Mouse (Mus musculus) monocyte, adult 2 months (primary cell): Measurements from ENCODE around the gene Cdc6.

Experiments used
- DNase-seq, 2 experiments: peaks; one replicate each; pipeline ENCODE4 v3.0.0; 2022; ENCODE audit warnings: low spot score in 2 of 2, low read depth in 1 of 2

The Cdc6 gene

GRCm38 (mm10) chr11:98942923-98943641 lies 35.5 kb downstream of the Cdc6 start:
- DNase-seq = no peak

DNA sequence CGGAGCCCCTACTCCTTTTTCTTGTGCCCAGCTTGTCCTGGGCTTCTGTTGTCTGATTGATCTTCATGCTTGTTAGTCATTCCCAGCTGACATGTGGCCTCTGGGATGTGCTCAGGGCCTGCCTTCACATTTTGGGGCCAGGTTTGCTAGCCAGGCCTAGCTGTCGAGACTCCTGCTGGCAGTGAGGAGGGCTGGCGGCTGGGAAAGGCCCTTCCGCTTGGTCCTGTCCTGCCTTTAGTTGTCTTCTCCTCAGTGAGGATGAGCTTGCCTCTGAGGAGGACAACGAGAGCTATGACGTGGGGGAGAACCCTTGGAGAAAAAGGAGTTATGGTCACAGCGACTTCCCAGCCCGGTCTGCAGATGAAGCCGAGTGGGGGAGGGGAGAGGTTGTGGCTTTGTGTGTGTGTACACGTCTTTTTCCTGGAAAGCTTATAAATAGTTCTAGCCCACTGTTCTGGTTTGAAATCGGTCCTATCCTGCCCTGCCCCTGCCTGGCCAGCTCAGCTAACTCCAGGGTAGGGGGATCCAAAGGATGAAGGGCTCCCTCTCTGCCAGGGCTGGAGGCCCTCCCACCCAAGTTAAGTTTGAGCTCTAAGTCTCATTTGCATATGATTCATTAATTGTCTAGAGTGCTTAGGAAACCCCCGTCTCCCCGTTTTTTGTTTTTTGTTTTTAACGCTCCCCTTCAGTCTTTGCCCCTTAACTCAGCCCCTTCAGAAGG lies 36.3 kb downstream of the Cdc6 start:
- DNase-seq = no peak

- DNase-seq = no peak
Measured at GRCm38 (mm10) chr11:98944897-98945604, 37.5 kb downstream of the Cdc6 start.

GRCm38 (mm10) chr11:98945605-98945977 lies 38.0 kb downstream of the Cdc6 start:
- DNase-seq = no peak

DNA sequence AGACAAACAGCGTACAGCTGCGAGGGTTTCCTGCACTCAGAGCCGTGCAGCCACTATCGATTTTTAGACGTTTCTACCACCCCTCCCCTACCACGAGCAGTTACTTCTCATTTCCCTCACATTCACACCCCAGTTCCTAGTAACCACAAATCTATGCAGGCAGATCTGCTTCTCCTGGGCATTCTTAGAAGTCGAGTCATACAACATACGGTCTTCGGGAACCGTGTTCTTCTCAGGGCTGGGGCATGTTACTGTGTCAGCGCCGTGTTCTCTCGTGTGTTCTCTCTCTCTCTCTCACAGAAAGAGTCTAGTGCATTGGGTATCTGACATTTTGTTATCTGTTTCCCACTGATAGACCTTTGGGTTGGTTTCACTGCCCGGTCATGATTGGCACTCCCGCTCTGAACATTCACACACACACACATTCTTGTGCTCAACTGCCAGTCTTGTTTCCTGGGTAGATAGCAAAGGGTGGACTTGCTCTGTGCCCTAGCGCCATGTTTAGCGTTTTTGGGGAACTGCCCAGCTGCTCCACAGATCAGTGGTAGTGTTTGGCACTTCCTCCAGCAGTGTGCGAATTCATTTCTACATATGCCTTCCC lies 40.5 kb downstream of the Cdc6 start:
- no peak for DNase-seq

GRCm38 (mm10) chr11:98949242-98949957 lies 41.8 kb downstream of the Cdc6 start:
- no peak for DNase-seq

DNA sequence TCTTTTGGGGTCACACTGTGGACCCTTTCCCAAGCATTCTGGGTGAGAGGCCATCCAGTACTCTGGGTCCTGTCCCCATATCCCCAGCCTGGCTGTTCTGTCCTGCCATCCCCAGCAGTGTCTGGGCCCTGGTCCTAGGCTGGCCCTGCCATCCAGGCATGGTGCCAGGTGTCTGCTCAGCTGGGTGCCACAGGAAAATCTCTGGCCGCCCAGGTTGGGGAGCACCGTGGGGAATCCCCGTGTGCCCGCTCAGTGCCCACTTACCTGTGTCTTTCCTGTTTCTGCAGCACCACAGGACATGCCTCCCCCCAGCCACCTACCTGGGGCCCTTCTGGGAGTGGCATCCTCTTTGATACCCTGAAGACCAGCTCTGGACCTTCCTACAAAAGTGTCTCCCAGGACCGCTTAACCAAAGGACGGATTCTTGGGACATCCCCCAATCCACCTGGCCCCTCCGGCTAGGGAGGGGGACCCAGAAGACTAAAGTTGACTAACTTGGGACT lies 42.4 kb downstream of the Cdc6 start:
- no peak for DNase-seq

DNA sequence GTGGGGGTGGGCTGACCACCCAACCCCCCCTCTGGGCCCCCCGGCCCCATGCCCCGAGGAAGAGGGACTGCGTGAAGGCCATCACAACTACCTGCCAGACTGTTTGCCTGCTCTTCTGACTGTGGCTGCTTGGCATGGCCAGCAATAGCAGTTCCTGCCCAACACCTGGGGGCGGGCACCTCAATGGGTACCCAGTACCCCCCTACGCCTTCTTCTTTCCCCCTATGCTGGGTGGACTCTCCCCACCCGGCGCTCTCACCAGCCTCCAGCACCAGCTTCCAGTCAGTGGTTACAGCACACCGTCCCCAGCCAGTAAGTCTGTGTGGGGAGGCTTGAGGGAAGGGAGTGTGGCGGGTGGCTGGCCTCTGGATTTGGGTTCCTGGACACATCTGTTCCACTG lies 42.9 kb downstream of the Cdc6 start:
- no peak for DNase-seq

- no peak for DNase-seq
Measured at GRCm38 (mm10) chr11:98951026-98951906, 43.7 kb downstream of the Cdc6 start.

DNA sequence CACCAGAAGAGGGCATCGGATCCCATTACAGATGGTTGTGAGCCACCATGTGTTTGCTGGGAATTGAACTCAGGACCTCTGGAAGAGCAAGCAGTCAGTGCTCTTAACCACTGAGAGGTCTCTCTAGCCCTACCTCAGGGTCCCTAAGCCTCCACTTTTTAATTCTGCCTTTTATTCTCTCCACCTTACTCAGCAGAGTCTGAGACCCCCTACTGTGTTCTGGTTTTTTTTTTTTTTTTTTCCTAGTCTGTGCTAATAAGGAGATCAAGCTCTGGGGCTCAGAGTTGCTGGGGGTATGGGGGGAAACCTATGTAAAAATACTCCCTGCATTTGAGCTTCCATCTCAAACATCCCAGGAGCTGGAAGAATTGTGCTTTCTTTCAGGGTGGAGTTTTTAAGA lies 44.5 kb downstream of the Cdc6 start:
- DNase-seq = no peak

DNA sequence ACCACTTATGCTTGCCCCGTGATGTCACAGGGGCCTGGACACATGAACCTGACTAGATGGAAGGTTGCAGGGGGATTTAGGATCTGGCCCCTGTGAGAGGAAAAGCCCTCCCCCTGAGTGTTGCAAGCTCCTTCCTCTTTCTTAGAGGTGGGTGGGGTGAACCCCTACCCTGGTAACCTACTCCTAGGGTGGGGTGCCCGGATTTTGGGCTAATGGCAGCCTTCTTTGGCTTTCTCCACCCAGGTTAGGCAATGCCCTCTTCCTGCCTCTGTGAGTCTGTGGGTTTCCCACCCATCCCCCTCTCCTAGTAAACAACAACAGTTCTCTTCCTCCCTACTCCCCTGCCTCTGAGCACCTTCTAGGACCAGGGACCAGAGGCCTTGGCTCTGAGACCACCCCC lies 45.1 kb downstream of the Cdc6 start:
- DNase-seq = peak in 1 of 2 experiments; percentile 63

DNA sequence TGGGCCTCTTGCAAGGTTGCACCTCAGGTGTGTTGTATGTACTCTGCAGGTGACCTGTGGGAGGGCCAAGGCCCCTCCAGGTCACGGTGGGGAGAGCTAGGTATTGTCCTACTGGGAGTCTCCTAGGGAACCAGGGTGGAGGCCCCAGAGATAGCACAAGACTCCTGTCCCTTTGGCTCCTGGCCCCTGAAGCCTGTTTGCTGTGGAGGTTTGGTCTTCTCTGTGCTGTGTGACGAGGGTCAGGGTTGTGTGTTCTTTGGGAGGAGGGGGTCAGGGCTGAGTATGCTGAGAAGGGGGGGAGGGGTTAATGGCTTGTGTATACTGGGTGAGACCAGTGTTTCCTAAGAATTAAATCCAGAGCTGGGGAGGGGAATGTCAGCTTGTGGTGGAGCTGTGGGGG lies 45.8 kb downstream of the Cdc6 start:
- DNase-seq = no peak

- no peak for DNase-seq
Measured at GRCm38 (mm10) chr11:98953835-98954320, 46.3 kb downstream of the Cdc6 start.

DNA sequence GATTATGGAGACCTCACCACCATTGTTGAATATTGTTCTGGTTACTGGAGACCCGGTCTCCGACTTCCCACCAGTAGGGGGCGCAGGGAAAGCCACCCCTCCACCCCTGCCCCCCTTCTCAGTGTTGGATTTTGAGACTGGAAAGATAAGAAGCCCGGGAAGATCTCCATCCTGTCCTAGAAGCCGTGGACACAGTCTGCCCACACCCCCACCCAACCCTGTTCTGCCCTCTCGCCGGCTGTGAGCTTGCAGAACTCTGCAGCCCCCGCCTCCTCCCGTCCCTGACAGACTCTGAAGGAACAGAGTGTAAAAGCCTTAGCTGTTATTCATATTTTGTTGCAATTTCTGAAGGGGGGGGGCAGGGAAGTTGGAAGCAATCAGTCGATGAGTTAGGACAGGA lies 46.8 kb downstream of the Cdc6 start:
- no peak for DNase-seq

- DNase-seq = no peak
Measured at GRCm38 (mm10) chr11:98954801-98955706, 47.5 kb downstream of the Cdc6 start.

- no peak for DNase-seq
Measured at GRCm38 (mm10) chr11:98955707-98956235, 48.2 kb downstream of the Cdc6 start.

GRCm38 (mm10) chr11:98956340-98956739 lies 48.7 kb downstream of the Cdc6 start:
- no peak for DNase-seq
